In the genomic region with DNA sequence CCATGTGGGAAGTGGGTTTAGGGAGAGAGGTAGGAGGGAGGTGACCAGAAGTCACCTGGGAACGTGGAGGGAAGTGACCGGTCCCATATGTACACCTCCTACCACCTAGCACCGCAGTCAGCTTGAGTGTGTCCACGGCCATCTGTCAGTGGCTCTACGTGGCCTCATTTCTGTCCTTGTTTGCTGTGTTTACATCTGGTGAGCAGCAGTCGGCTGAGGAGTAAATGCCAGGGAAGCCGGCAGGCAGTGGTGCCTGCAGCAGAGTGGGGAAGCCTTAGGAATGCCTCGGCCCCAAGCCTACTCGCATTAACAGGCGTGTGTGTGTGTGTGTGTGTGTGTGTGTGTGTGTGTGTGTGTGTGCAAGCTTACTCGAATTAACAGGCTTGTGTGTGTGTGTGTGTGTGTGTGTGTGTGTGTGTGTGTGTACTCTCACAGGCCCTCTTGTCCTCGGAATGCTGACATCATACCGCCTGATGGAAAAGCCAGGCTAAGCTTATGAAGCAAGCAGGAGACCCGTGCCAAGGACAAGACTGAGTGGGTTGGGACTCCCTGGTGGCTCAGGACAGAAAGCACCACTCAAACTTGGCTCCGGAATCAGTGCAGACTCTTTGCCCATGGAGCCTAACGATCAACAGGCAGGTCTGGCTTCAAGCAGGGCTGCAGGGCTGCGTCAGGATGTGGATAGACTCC, we compare ENCODE assay signal across 8 mouse cellular contexts. TPM values are rescaled to one million over a fixed set of nuclear protein-coding genes. Genes with fewer than 3 reads are reported as not detected.
DNase-seq lines count a peak whose midpoint lies in the region; TF ChIP-seq lines count a peak whose summit lies in the region.
"Had no signal": no experiment of that assay in that cellular context is flagged by ENCODE, and none has a peak within 500 bp of the region (broad histone marks: within the 10 kb centered on the region; RNA-seq: fewer than 3 reads in every experiment).

No protein-coding gene starts in this region.

- TF ChIP-seq CTCF in left cerebral cortex, adult 2 months (IDR thresholded peaks at IDR 0.05), result no peak; the same call in 1 of the 2 replicates

- H3K27ac ChIP-seq in left cerebral cortex, adult 2 months, result peak overlapping the region; percentile 50
- H3K27ac ChIP-seq: heart, embryonic 15.5 days had no signal

- no peak overlapping the region for H3K4me3 ChIP-seq in left cerebral cortex, adult 2 months
- H3K4me3 ChIP-seq: heart, embryonic 15.5 days had no signal

- peak in 1 of 2 experiments; percentile 57 for DNase-seq in left cerebral cortex, adult 2 months (ENCODE audit: extremely low spot score in 1 of 2, low spot score in 2 of 2)
- DNase-seq in left cerebral cortex, postnatal 4 days, result no peak
- peak; percentile 55 for DNase-seq in cerebellum, adult 9-10 months
- DNase-seq in gonadal fat pad, adult 2 months (ENCODE audit: low read depth), result peak; percentile 72
- peak; percentile 81 for DNase-seq in lung, postnatal 10 days
- no peak for DNase-seq in liver
- no peak for DNase-seq in kidney, postnatal 10 days

- intact Hi-C loops in left cerebral cortex, adult 2 months (cut with DNase I), result no loop called here
- intact Hi-C loops in left cerebral cortex, postnatal 4 days (cut with DNase I), result no loop called here

RNA-seq across cellular contexts. Expression of gene Asphd2, which starts 11.9 kb away (rescaled TPM):
- total RNA-seq in left cerebral cortex, adult 2 months (2021), result 100 to 1,000 TPM; 180 to 183 TPM
- total RNA-seq in left cerebral cortex, postnatal 4 days (2021), result 100 to 1,000 TPM; 130 to 134 TPM
- polyA plus RNA-seq in gonadal fat pad, adult 2 months (2012; rRNA removed), result 0.82 and 0.91 TPM in 2 replicates

RNA-seq across cellular contexts. Expression of gene Gm6583, which starts 27.0 kb away (rescaled TPM):
- not detected for total RNA-seq in left cerebral cortex, adult 2 months (2021)
- not detected for total RNA-seq in left cerebral cortex, postnatal 4 days (2021)
- polyA plus RNA-seq in gonadal fat pad, adult 2 months (2012; rRNA removed), result 0.05 TPM in 1 of 2 replicates, not detected in the other

RNA-seq across cellular contexts. Expression of gene Hps4, which starts 39.9 kb away (rescaled TPM):
- 10 to 100 TPM; 26.9 to 38.3 TPM for total RNA-seq in left cerebral cortex, adult 2 months (2021)
- total RNA-seq in left cerebral cortex, postnatal 4 days (2021), result 10 to 100 TPM; 32.6 to 32.8 TPM
- 28.6 and 34.0 TPM in 2 replicates for polyA plus RNA-seq in gonadal fat pad, adult 2 months (2012; rRNA removed)

RNA-seq across cellular contexts. Expression of gene Srrd, which starts 39.9 kb away (rescaled TPM):
- total RNA-seq in left cerebral cortex, adult 2 months (2021), result 10 to 100 TPM; 23.1 to 29.9 TPM
- total RNA-seq in left cerebral cortex, postnatal 4 days (2021), result 10 to 100 TPM; 30.7 to 34.4 TPM
- polyA plus RNA-seq in gonadal fat pad, adult 2 months (2012; rRNA removed), result 35.1 and 45.8 TPM in 2 replicates

RNA-seq across cellular contexts. Expression of gene Tfip11, which starts 56.6 kb away (rescaled TPM):
- total RNA-seq in left cerebral cortex, adult 2 months (2021), result 10 to 100 TPM; 43.0 to 45.0 TPM
- 10 to 100 TPM; 33.2 to 34.9 TPM for total RNA-seq in left cerebral cortex, postnatal 4 days (2021)
- 28.0 and 29.1 TPM in 2 replicates for polyA plus RNA-seq in gonadal fat pad, adult 2 months (2012; rRNA removed)

Comparison
In these comparisons a context has a peak if more than half of its experiments do, and no peak if none do; other contexts are left out.
1. DNase-seq: peak in cerebellum, adult 9-10 months (single experiment), gonadal fat pad, adult 2 months (single experiment) and lung, postnatal 10 days (single experiment); none in left cerebral cortex, postnatal 4 days (single experiment), liver (single experiment) and kidney, postnatal 10 days (single experiment).